Mouse (Mus musculus) olfactory bulb, adult 2 months (tissue): Measurements from ENCODE around the gene Crybg2.

Experiments used
- CTCF ChIP-seq: fragments of 200-500 bp; IDR thresholded peaks from 2 replicates; pipeline ENCODE4 v1.5.1; 2012; ENCODE audit warnings: low read depth, mild to moderate bottlenecking, low read length, moderate library complexity; ENCODE audit not compliant: insufficient read depth
- POLR2A ChIP-seq: fragments of 200-500 bp; IDR thresholded peaks from 2 replicates; pipeline ENCODE4 v1.6.1; 2012; ENCODE audit warnings: mild to moderate bottlenecking, low read depth, low read length, moderate library complexity; ENCODE audit not compliant: insufficient read depth

DNA sequence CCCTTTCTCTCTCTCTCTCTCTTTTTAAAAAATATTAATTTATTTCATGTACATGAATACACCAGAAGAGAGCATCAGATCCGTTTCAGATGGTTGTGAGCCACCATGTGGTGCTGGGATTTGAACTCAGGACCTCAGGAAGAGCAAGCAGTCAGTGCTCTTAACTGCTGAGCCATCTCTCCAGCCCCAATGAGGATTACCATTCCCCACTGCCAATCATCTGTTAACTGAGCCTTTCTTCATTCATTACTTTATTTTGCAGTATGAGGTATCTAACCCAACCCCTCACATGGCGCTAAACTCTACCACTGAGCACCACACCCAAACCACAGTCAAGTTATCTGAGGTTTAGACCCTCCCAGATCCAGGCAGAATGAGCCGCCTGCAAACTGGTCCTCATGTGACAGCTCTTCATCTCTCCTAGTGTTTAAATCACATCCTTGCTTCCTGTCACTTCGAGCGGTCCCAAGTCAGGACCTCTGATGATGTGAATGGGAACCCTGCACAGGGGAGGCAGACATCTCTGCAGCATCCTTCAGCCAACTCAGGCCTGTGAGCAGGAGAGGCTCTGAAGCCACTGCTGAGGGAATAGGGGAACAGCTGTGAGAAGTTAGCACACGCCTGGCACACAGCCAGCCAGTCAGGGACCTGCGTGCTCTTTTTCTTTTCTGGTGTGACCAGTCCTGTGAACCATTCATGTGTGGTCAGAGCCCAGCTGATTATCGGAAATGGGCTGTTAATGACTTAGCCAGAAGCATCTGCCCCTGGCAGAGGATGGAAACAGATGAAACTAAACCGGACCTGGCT lies 19.1 kb upstream of the Crybg2 start:
- TF ChIP-seq CTCF, result no peak
- no peak for TF ChIP-seq POLR2A
